Mouse (Mus musculus) heart, postnatal 0 days (tissue): ENCODE results near the gene Cntn1.

Source experiments
- CTCF ChIP-seq: IDR thresholded peaks from 2 replicates; pipeline ENCODE4 v1.5.1; 2016; ENCODE audit warnings: antibody characterized with exemption, control low read depth, low read depth
- EP300 ChIP-seq: IDR thresholded peaks from 2 replicates; pipeline ENCODE4 v1.6.1; 2016; ENCODE audit warnings: antibody characterized with exemption, low read depth

GRCm38 (mm10) chr15:92051353-92052132 is 578 bp downstream of the Cntn1 start:
- TF ChIP-seq CTCF (no peak), EP300 (no peak)
